Mouse (Mus musculus): ENCODE measurements around the gene Phf21a.

DNA sequence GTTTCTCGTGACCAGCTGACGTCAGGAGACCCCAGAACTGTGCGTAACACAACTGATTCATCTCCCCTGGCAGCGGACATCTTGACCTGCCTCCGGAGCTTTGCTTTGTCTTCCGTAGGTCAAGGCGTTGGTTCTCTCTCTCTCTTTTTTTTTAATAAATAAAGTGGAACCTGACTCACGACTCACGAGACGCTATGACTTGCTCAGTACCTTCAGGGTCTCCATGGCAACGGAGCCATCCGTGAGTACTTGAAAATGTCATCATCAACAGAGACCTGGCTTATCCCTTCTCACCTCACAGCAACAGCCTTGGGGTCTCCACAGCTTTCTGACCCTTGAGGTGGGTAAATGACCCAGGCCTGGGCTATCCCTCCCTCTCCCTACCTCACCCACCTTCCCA, 49.6 kb upstream of the Phf21a start:
- TF ChIP-seq POLR2A (IDR thresholded peaks at IDR 0.05; ENCODE audit: borderline replicate concordance, extremely low read depth, insufficient read depth, insufficient read length, poor library complexity, severe bottlenecking) (no peak), CTCF (IDR thresholded peaks at IDR 0.05; ENCODE audit: borderline replicate concordance, extremely low read depth, insufficient read depth, insufficient read length) (no peak)
